Mouse (Mus musculus): ENCODE results near the gene Ppa2. TPM values are rescaled to one million over a fixed set of nuclear protein-coding genes. Genes with fewer than 3 reads are reported as not detected.

Gene Ppa2
- total RNA-seq, 1 experiment: 44.1 TPM

DNA sequence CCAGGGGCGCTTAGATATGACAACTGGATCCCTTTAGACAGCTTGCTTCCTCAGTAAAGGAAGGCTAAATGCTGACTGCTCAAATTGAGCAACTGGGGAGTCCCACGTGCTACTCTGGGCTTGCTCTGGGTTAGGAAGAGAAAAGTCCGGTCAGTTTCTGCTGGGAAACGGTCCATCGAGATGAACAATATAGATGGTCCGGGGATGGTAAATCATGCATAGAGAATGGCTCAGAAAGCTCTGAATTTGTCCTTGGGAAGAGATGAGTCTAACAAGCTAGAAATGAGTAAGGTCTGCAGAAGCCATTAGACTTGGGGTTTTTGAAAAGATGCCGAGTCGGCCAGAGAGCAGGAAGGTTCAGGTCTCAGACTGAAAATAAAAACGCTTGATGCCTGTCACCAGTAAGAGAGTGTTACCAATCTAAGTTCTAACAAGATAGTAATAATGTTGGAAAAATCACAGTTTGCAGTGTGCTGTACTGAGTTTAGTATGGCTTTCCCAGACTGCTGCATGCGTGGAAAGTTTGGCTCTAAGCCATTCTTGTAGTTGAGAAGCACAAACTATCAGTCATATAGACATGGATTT, 80.0 kb downstream of the Ppa2 start:
- H3K4me1 ChIP-seq (ENCODE audit: control insufficient read depth in 2 of 2, insufficient read depth in 2 of 2, low read length in 2 of 2, poor library complexity in 1 of 2): no peaks in the 10 kb centered on the region
- no peak overlapping the region for H3K4me3 ChIP-seq (ENCODE audit: insufficient read depth in 1 of 2, low read depth in 1 of 2, low read length in 2 of 2, poor library complexity in 1 of 2, severe bottlenecking in 1 of 2)
- no peaks in the 10 kb centered on the region for H3K9me3 ChIP-seq (ENCODE audit: control insufficient read depth, insufficient read depth, low read depth, low read length)
- H3K9ac ChIP-seq (ENCODE audit: insufficient read depth, low read depth, low read length, poor library complexity, severe bottlenecking): no peak overlapping the region
- in situ Hi-C loops (cut with MboI; ENCODE audit: low sequenced_read_pairs in 2 of 2, unreplicated experiment in 2 of 2): no loop called here
- H3K36me3 ChIP-seq (ENCODE audit: control insufficient read depth, insufficient read depth, low read length, poor library complexity, severe bottlenecking): no peaks in the 10 kb centered on the region
- H3K27ac ChIP-seq (ENCODE audit: insufficient read depth, low read depth, low read length, poor library complexity, severe bottlenecking): no peak overlapping the region
- no peak for DNase-seq (ENCODE audit: low read depth, low spot score)
- no peak for TF ChIP-seq HCFC1 (IDR thresholded peaks at IDR 0.05; ENCODE audit: borderline replicate concordance, insufficient read depth, low read length)
- TF ChIP-seq MAFK (IDR thresholded peaks at IDR 0.05; ENCODE audit: insufficient read depth, low read depth, low read length): no peak
- no peak for TF ChIP-seq ZC3H11A (IDR thresholded peaks at IDR 0.05; ENCODE audit: borderline replicate concordance, low read depth, low read length)
- TF ChIP-seq CHD2 (IDR thresholded peaks at IDR 0.05; ENCODE audit: low read depth, low read length): no peak
- no peak for TF ChIP-seq ZNF384 (IDR thresholded peaks at IDR 0.05; ENCODE audit: low read depth, low read length)

- Histone ChIP-seq H3K4me3 (ENCODE audit: insufficient read depth in 1 of 2, low read depth in 1 of 2, low read length in 2 of 2, poor library complexity in 1 of 2, severe bottlenecking in 1 of 2) (no peak overlapping the region), H3K27ac (ENCODE audit: insufficient read depth, low read depth, low read length, poor library complexity, severe bottlenecking) (no peak overlapping the region), H3K9ac (ENCODE audit: insufficient read depth, low read depth, low read length, poor library complexity, severe bottlenecking) (no peak overlapping the region), H3K9me3 (ENCODE audit: control insufficient read depth, insufficient read depth, low read depth, low read length) (no peaks in the 10 kb centered on the region), H3K36me3 (ENCODE audit: control insufficient read depth, insufficient read depth, low read length, poor library complexity, severe bottlenecking) (no peaks in the 10 kb centered on the region), H3K4me1 (ENCODE audit: control insufficient read depth in 2 of 2, insufficient read depth in 2 of 2, low read length in 2 of 2, poor library complexity in 1 of 2) (no peaks in the 10 kb centered on the region)
- no peak for TF ChIP-seq HCFC1 (IDR thresholded peaks at IDR 0.05; ENCODE audit: borderline replicate concordance, insufficient read depth, low read length)
- TF ChIP-seq CHD2 (IDR thresholded peaks at IDR 0.05; ENCODE audit: low read depth, low read length): no peak
- no peak for TF ChIP-seq ZNF384 (IDR thresholded peaks at IDR 0.05; ENCODE audit: low read depth, low read length)
- no peak for TF ChIP-seq MAFK (IDR thresholded peaks at IDR 0.05; ENCODE audit: insufficient read depth, low read depth, low read length)
- TF ChIP-seq ZC3H11A (IDR thresholded peaks at IDR 0.05; ENCODE audit: borderline replicate concordance, low read depth, low read length): no peak
- DNase-seq (ENCODE audit: low read depth, low spot score): no peak
- in situ Hi-C loops (cut with MboI; ENCODE audit: low sequenced_read_pairs in 2 of 2, unreplicated experiment in 2 of 2): no loop called here
These were observed 84.6 kb downstream of the Ppa2 start for GRCm38 (mm10) chr3:133394531-133394930.

DNA sequence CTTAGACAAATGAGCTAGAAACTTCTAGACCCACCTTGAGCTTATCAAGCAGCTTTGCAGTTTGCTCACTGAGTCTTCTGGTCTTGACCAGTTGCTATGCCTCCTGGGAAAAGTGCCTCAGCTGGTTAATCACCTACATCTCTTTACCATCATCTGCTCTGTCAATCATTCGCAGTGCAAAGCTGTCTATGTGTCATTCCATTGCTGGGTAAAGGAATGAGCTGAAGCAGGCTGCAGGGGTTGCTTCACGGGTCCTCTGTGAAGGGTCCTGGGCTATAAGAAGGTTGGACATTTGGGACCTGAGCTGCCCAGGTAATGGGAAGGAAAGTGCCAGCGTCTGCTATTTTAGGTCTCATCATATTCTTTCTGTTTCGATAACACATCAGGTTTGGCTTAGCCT, 93.9 kb downstream of the Ppa2 start:
- TF ChIP-seq ZNF384 (IDR thresholded peaks at IDR 0.05; ENCODE audit: low read depth, low read length): no peak
- TF ChIP-seq CHD2 (IDR thresholded peaks at IDR 0.05; ENCODE audit: low read depth, low read length): no peak
- TF ChIP-seq MAFK (IDR thresholded peaks at IDR 0.05; ENCODE audit: insufficient read depth, low read depth, low read length): no peak
- no peak for TF ChIP-seq HCFC1 (IDR thresholded peaks at IDR 0.05; ENCODE audit: borderline replicate concordance, insufficient read depth, low read length)
- no peak for TF ChIP-seq ZC3H11A (IDR thresholded peaks at IDR 0.05; ENCODE audit: borderline replicate concordance, low read depth, low read length)
- H3K27ac ChIP-seq (ENCODE audit: insufficient read depth, low read depth, low read length, poor library complexity, severe bottlenecking): no peak overlapping the region
- H3K36me3 ChIP-seq (ENCODE audit: control insufficient read depth, insufficient read depth, low read length, poor library complexity, severe bottlenecking): no peaks in the 10 kb centered on the region
- no peak overlapping the region for H3K9ac ChIP-seq (ENCODE audit: insufficient read depth, low read depth, low read length, poor library complexity, severe bottlenecking)
- no peaks in the 10 kb centered on the region for H3K4me1 ChIP-seq (ENCODE audit: control insufficient read depth in 2 of 2, insufficient read depth in 2 of 2, low read length in 2 of 2, poor library complexity in 1 of 2)
- in situ Hi-C loops (cut with MboI; ENCODE audit: low sequenced_read_pairs in 2 of 2, unreplicated experiment in 2 of 2): no loop called here
- DNase-seq (ENCODE audit: low read depth, low spot score): no peak
- no peak overlapping the region for H3K4me3 ChIP-seq (ENCODE audit: insufficient read depth in 1 of 2, low read depth in 1 of 2, low read length in 2 of 2, poor library complexity in 1 of 2, severe bottlenecking in 1 of 2)
- no peaks in the 10 kb centered on the region for H3K9me3 ChIP-seq (ENCODE audit: control insufficient read depth, insufficient read depth, low read depth, low read length)

DNA sequence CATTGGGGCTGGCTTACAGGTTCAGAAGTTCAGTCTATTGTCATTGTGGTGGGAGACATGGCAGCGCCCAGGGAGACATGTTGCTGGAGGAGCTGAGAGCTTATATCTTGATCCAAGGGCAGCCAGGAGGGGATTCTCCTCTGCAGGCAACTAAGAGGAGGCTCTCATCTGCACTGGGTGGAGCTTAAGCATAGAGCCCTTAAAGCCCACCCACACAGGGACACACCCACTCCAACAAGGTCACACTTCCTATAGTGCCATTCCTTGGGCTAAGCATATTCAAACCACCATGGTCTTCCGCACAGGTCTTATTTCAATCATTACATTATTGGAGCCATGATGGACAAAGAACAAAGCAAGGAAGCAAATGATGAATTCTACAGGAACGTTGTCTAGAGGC, 95.7 kb downstream of the Ppa2 start:
- in situ Hi-C loops (cut with MboI; ENCODE audit: low sequenced_read_pairs in 2 of 2, unreplicated experiment in 2 of 2): no loop called here
- DNase-seq (ENCODE audit: low read depth, low spot score): no peak
- no peaks in the 10 kb centered on the region for H3K4me1 ChIP-seq (ENCODE audit: control insufficient read depth in 2 of 2, insufficient read depth in 2 of 2, low read length in 2 of 2, poor library complexity in 1 of 2)
- H3K27ac ChIP-seq (ENCODE audit: insufficient read depth, low read depth, low read length, poor library complexity, severe bottlenecking): no peak overlapping the region
- H3K9me3 ChIP-seq (ENCODE audit: control insufficient read depth, insufficient read depth, low read depth, low read length): no peaks in the 10 kb centered on the region
- no peak for TF ChIP-seq HCFC1 (IDR thresholded peaks at IDR 0.05; ENCODE audit: borderline replicate concordance, insufficient read depth, low read length)
- TF ChIP-seq ZC3H11A (IDR thresholded peaks at IDR 0.05; ENCODE audit: borderline replicate concordance, low read depth, low read length): no peak
- TF ChIP-seq CHD2 (IDR thresholded peaks at IDR 0.05; ENCODE audit: low read depth, low read length): no peak
- TF ChIP-seq ZNF384 (IDR thresholded peaks at IDR 0.05; ENCODE audit: low read depth, low read length): no peak
- no peak for TF ChIP-seq MAFK (IDR thresholded peaks at IDR 0.05; ENCODE audit: insufficient read depth, low read depth, low read length)
- no peaks in the 10 kb centered on the region for H3K36me3 ChIP-seq (ENCODE audit: control insufficient read depth, insufficient read depth, low read length, poor library complexity, severe bottlenecking)
- no peak overlapping the region for H3K4me3 ChIP-seq (ENCODE audit: insufficient read depth in 1 of 2, low read depth in 1 of 2, low read length in 2 of 2, poor library complexity in 1 of 2, severe bottlenecking in 1 of 2)
- H3K9ac ChIP-seq (ENCODE audit: insufficient read depth, low read depth, low read length, poor library complexity, severe bottlenecking): no peak overlapping the region

DNA sequence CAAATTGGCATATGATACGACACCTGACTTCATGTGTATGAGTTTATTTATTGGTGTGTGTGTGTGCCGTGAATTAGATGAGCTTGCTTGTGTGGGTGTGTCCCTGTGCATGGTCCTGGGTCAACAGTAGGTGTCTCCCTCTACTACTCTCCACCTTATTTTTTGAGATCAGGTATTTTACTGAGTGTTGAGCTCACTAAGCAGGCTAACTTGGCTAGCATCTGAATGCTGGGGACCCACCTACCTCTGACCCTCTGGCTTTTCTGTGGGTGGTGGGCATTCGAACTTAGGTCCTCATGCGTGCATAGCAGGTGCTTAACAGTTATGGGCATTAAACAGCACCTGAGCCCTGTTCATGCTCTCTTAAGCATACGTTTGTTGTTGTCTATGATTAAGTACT, 96.3 kb downstream of the Ppa2 start:
- Histone ChIP-seq H3K27ac (ENCODE audit: insufficient read depth, low read depth, low read length, poor library complexity, severe bottlenecking) (no peak overlapping the region), H3K9ac (ENCODE audit: insufficient read depth, low read depth, low read length, poor library complexity, severe bottlenecking) (no peak overlapping the region), H3K4me1 (ENCODE audit: control insufficient read depth in 2 of 2, insufficient read depth in 2 of 2, low read length in 2 of 2, poor library complexity in 1 of 2) (no peaks in the 10 kb centered on the region), H3K36me3 (ENCODE audit: control insufficient read depth, insufficient read depth, low read length, poor library complexity, severe bottlenecking) (no peaks in the 10 kb centered on the region), H3K4me3 (ENCODE audit: insufficient read depth in 1 of 2, low read depth in 1 of 2, low read length in 2 of 2, poor library complexity in 1 of 2, severe bottlenecking in 1 of 2) (no peak overlapping the region), H3K9me3 (ENCODE audit: control insufficient read depth, insufficient read depth, low read depth, low read length) (no peaks in the 10 kb centered on the region)
- no peak for DNase-seq (ENCODE audit: low read depth, low spot score)
- TF ChIP-seq CHD2 (IDR thresholded peaks at IDR 0.05; ENCODE audit: low read depth, low read length) (no peak), HCFC1 (IDR thresholded peaks at IDR 0.05; ENCODE audit: borderline replicate concordance, insufficient read depth, low read length) (no peak), ZNF384 (IDR thresholded peaks at IDR 0.05; ENCODE audit: low read depth, low read length) (no peak), MAFK (IDR thresholded peaks at IDR 0.05; ENCODE audit: insufficient read depth, low read depth, low read length) (no peak), ZC3H11A (IDR thresholded peaks at IDR 0.05; ENCODE audit: borderline replicate concordance, low read depth, low read length) (no peak)
- in situ Hi-C loops (cut with MboI; ENCODE audit: low sequenced_read_pairs in 2 of 2, unreplicated experiment in 2 of 2): no loop called here

Measured in ES-E14 (cell line).